Mouse (Mus musculus): ENCODE measurements around the gene Hmga1b.
"Not testable (repeated sequence)": the region's sequence is repeated elsewhere in the genome, so short reads cannot be mapped to it uniquely, and the experiment has no call there.

The Hmga1b gene

GRCm38 (mm10) chr11:120762672-120763041, at the start of gene Hmga1b:
Hmga1b (plus strand) TSS chr11:120762794.
- DNase-seq, result not testable (repeated sequence)

GRCm38 (mm10) chr11:120713580-120714518, 48.7 kb upstream of the Hmga1b start, which contains the start of the genes Cenpx and Lrrc45:
Cenpx (minus strand) TSS chr11:120713738.
Lrrc45 (plus strand) TSS chr11:120713925.
- DNase-seq, result peak; percentile 97

GRCm38 (mm10) chr11:120714546-120714945, 48.0 kb upstream of the Hmga1b start:
- DNase-seq, result no peak

- no peak for DNase-seq
Measured at GRCm38 (mm10) chr11:120715131-120715530, 47.5 kb upstream of the Hmga1b start.

- no peak for DNase-seq
Measured at GRCm38 (mm10) chr11:120719242-120719641, 43.4 kb upstream of the Hmga1b start.

GRCm38 (mm10) chr11:120719841-120720376, 42.7 kb upstream of the Hmga1b start:
- DNase-seq, result no peak

- peak; percentile 92 for DNase-seq
Measured at GRCm38 (mm10) chr11:120720450-120720849, 42.1 kb upstream of the Hmga1b start.

GRCm38 (mm10) chr11:120721124-120722066, 41.2 kb upstream of the Hmga1b start, which contains the start of gene Rac3:
Rac3 (plus strand) TSS chr11:120721470.
- DNase-seq, result peak; percentile 68

- DNase-seq, result no peak
Measured at GRCm38 (mm10) chr11:120722067-120722630, 40.4 kb upstream of the Hmga1b start.

GRCm38 (mm10) chr11:120722761-120723382, 39.7 kb upstream of the Hmga1b start:
- no peak for DNase-seq

GRCm38 (mm10) chr11:120723509-120723908, 39.1 kb upstream of the Hmga1b start:
- no peak for DNase-seq

- DNase-seq, result no peak
Measured at GRCm38 (mm10) chr11:120726243-120727168, 36.1 kb upstream of the Hmga1b start.

GRCm38 (mm10) chr11:120727169-120727527, 35.4 kb upstream of the Hmga1b start, which contains the start of gene Dcxr:
Dcxr (minus strand) TSS chr11:120727281.
- peak; percentile 72 for DNase-seq

- no peak for DNase-seq
Measured at GRCm38 (mm10) chr11:120727564-120727963, 35.0 kb upstream of the Hmga1b start.

- no peak for DNase-seq
Measured at GRCm38 (mm10) chr11:120728530-120729240, 33.9 kb upstream of the Hmga1b start.

- DNase-seq, result not testable (repeated sequence)
Measured at GRCm38 (mm10) chr11:120729432-120730050, 33.1 kb upstream of the Hmga1b start.

- DNase-seq, result no peak
Measured at GRCm38 (mm10) chr11:120730331-120730870, 32.2 kb upstream of the Hmga1b start.

- no peak for DNase-seq
Measured at GRCm38 (mm10) chr11:120731395-120731794, 31.2 kb upstream of the Hmga1b start.

Data from cerebellum, adult 8-10 months (tissue).